ENCODE assay signal across 17 mouse cellular contexts in the genomic region with DNA sequence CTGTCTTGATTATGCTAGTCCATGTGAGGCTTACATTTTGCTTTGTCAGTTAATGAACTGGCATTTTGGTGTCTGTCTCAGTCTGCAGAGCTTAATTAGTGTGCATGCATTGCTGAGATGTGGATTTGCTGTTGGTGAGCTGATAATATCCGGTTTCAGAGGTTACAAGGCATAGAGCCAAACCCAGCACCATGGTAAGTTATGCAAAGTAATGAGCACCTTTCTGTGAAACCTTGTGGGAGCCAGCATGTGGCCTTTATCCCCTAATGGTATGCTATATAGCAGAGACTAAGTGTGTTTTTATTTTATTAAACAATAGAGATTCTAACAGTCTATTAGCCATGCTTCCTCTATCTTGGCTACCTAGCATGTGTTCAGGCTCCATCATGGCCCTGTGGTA.
"Had no signal": no experiment of that assay in that cellular context is flagged by ENCODE, and none has a peak within 500 bp of the region (broad histone marks: within the 10 kb centered on the region; RNA-seq: fewer than 3 reads in every experiment).

No protein-coding gene starts in this region.

- H3K4me3 ChIP-seq: kidney, embryonic 15.5 days; limb, embryonic 12.5 days; liver, embryonic 13.5 days; lung, embryonic 15.5 days; megakaryocyte, embryonic 14.5 days; myocyte; neural tube, embryonic 15.5 days had no signal

- H3K9me3 ChIP-seq: kidney, embryonic 15.5 days; limb, embryonic 12.5 days; liver, embryonic 13.5 days; lung, embryonic 15.5 days; megakaryocyte, embryonic 14.5 days; neural tube, embryonic 15.5 days had no signal

- H3K27ac ChIP-seq: kidney, embryonic 15.5 days; limb, embryonic 12.5 days; liver, embryonic 13.5 days; lung, embryonic 15.5 days; macrophage; neural tube, embryonic 15.5 days had no signal

- H3K9ac ChIP-seq: kidney, embryonic 15.5 days; limb, embryonic 12.5 days; liver, embryonic 13.5 days; liver, postnatal 0 days; lung, embryonic 15.5 days; neural tube, embryonic 15.5 days had no signal

- H3K36me3 ChIP-seq: kidney, embryonic 15.5 days; limb, embryonic 12.5 days; liver, embryonic 13.5 days; lung, embryonic 15.5 days; neural tube, embryonic 15.5 days had no signal

- H3K4me1 ChIP-seq: kidney, embryonic 15.5 days; limb, embryonic 12.5 days; liver, embryonic 13.5 days; lung, embryonic 15.5 days; megakaryocyte, embryonic 14.5 days; neural tube, embryonic 15.5 days had no signal

- ATAC-seq: liver, postnatal 0 days had no signal

- DNase-seq: kidney, adult 2 months; kidney, postnatal 14 days; layer of hippocampus, adult 9-11 months; layer of hippocampus, postnatal 36 days; liver; liver, embryonic 13.5 days; liver, postnatal 0 days; lung, postnatal 14 days; thymus, adult 18-20 months; thymus, postnatal 14 days had no signal

- H3K27me3 ChIP-seq: kidney, embryonic 15.5 days; limb, embryonic 12.5 days; liver, embryonic 13.5 days; lung, embryonic 15.5 days; neural tube, embryonic 15.5 days had no signal

- H3K4me2 ChIP-seq: kidney, embryonic 15.5 days; limb, embryonic 12.5 days; liver, embryonic 13.5 days; lung, embryonic 15.5 days; neural tube, embryonic 15.5 days had no signal
